Mouse (Mus musculus) G1E (cell line): ENCODE results near the gene Calu. TPM values are rescaled to one million over a fixed set of nuclear protein-coding genes. Genes with fewer than 3 reads are reported as not detected.

ENCODE experiments used
- ATAC-seq: 2 replicates; pipeline ENCODE4 v1.8.0; 2016; ENCODE audit warnings: mild to moderate bottlenecking; ENCODE audit not compliant: insufficient number of reproducible peaks, poor library complexity, low FRiP score, severe bottlenecking; ENCODE audit errors: extremely low read depth
- DNase-seq: peaks from one replicate; pipeline ENCODE4 v3.0.0; 2012; ENCODE audit warnings: low spot score
- H3K27me3 ChIP-seq: 2 replicates; pipeline ENCODE4 v1.6.1; 2012; ENCODE audit warnings: mild to moderate bottlenecking, low read length, inconsistent platforms; ENCODE audit not compliant: insufficient read depth
- H3K36me3 ChIP-seq: replicated peaks from 2 replicates; pipeline ENCODE3; 2012; ENCODE audit warnings: mild to moderate bottlenecking, inconsistent platforms
- H3K4me1 ChIP-seq: 2 replicates; pipeline ENCODE4 v1.6.1; 2012; ENCODE audit warnings: low read depth, low read length, inconsistent platforms, mixed read lengths; ENCODE audit not compliant: insufficient read depth
- H3K4me3 ChIP-seq: 2 replicates; pipeline ENCODE4 v1.5.1; 2012; ENCODE audit warnings: low read depth, mild to moderate bottlenecking, inconsistent platforms, low read length, moderate library complexity, mixed read lengths
- H3K9me3 ChIP-seq: replicated peaks from 2 replicates; pipeline ENCODE4 v1.6.1; 2012; ENCODE audit warnings: inconsistent platforms
- CTCF ChIP-seq: IDR thresholded peaks from 2 replicates; pipeline ENCODE4 v1.5.1; 2012; ENCODE audit warnings: low read depth, low read length, inconsistent platforms, mixed read lengths
- GATA1 ChIP-seq: IDR thresholded peaks from 2 replicates; pipeline ENCODE4 v1.6.1; 2012; ENCODE audit warnings: borderline replicate concordance, low read length, inconsistent platforms, mixed read lengths
- GATA2 ChIP-seq: IDR thresholded peaks from 2 replicates; pipeline ENCODE4 v1.6.1; 2012; ENCODE audit warnings: low read depth, low read length, inconsistent platforms, borderline replicate concordance
- POLR2AphosphoS5 ChIP-seq: IDR thresholded peaks from 2 replicates; pipeline ENCODE4 v1.6.1; 2012; ENCODE audit warnings: low read depth, low read length, inconsistent platforms; ENCODE audit not compliant: insufficient replicate concordance
- TAL1 ChIP-seq: conservative IDR thresholded peaks from 2 replicates; pipeline ENCODE4 v1.6.1; 2012; ENCODE audit warnings: low read depth, low read length, inconsistent platforms, mixed read lengths
- polyA plus RNA-seq: library from polyadenylated mRNA; stranded (reverse); fragments of >175 nt; gene quantifications from 2 replicates; pipeline ENCODE4 v1.2.3, GENCODE M21; 2012
- total RNA-seq, 2 experiments: library from RNA; stranded (forward) in 1 of 2; stranded (reverse) in 1 of 2; fragments of 200-1000 nt in 1 of 2; fragments of >200 nt in 1 of 2; fragmentation: Nextera tagmentation in 1 of 2; gene quantifications; 2 replicates each; pipeline ENCODE4 v1.2.3; 2014 to 2017

The Calu gene
- total RNA-seq (2014; fragmentation: Nextera tagmentation): 62.8 and 71.9 TPM in 2 replicates
- total RNA-seq (2017): 107 and 113 TPM in 2 replicates
- polyA plus RNA-seq: 15.6 and 25.4 TPM in 2 replicates

GRCm38 (mm10) chr6:29347665-29348370 is at the start of gene Calu:
Gene Calu (plus strand): TSS chr6:29348069.
- TF ChIP-seq GATA2 (no peak), CTCF (no peak), POLR2AphosphoS5 (no peak), TAL1 (no peak), GATA1 (no peak)

DNA sequence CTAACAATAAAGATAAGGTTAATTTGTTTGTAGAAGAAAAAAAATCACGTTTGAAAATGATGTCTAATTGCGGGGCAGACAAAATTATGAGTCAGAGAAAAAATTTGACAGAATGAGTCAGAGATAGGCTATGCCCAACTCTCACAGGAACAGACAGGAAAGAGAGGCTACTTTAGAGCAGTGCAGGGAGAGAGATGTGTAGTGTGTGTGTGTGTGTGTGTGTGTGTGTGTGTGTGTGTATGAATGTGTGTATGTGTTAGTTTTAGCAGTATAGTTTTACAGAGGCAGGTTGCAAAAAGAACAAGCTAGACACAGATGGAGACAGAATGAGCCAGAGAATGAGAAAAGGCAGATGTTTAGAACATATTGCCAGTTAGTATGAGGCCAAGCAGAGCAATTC is 48.8 kb upstream of the Calu start:
- TF ChIP-seq TAL1: no peak
- no peak for TF ChIP-seq GATA2
- no peak for TF ChIP-seq POLR2AphosphoS5
- TF ChIP-seq GATA1: no peak
- no peak for TF ChIP-seq CTCF
- Histone ChIP-seq H3K4me3 (no peak overlapping the region), H3K9me3 (no peaks in the 10 kb centered on the region), H3K36me3 (no peaks in the 10 kb centered on the region), H3K4me1 (no peaks in the 10 kb centered on the region), H3K27me3 (peaks cover 11% of the 10 kb centered on the region)
- DNase-seq (no peak), ATAC-seq (no peak)

More at GRCm38 (mm10) chr6:29347665-29348370, at the start of gene Calu:
- Histone ChIP-seq H3K36me3 (peaks cover 7% of the 10 kb centered on the region), H3K4me1 (peaks cover 29% of the 10 kb centered on the region), H3K4me3 (peak within 1 kb of the TSS; percentile 98), H3K9me3 (no peaks in the 10 kb centered on the region), H3K27me3 (peaks cover 6% of the 10 kb centered on the region)
- ATAC-seq (peak; percentile 92), DNase-seq (peak; percentile 96)

DNA sequence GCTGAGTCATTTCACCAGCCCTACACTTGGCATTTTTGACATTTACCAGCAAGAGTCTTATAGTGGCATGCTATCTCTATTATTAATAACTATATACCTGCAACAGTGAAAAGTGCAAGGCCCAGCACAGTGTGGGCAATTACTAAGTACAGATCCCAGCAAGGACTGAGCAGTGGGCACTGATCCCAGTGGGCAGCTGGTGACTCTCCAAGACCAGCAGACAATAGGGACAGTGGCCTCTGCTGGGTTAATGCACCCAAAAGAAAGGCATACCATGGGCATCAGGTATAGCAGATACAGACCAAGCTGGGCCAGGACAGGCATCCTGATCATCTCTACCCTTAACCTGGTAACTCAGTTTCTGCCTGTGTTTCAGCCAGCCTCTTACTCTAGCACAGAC is 44.6 kb upstream of the Calu start:
- DNase-seq: no peak
- no peak overlapping the region for H3K4me3 ChIP-seq
- H3K4me1 ChIP-seq: no peaks in the 10 kb centered on the region
- TF ChIP-seq TAL1 (no peak), GATA2 (no peak), CTCF (no peak), POLR2AphosphoS5 (no peak), GATA1 (no peak)
- H3K9me3 ChIP-seq: no peaks in the 10 kb centered on the region
- H3K27me3 ChIP-seq: peaks cover 17% of the 10 kb centered on the region
- no peaks in the 10 kb centered on the region for H3K36me3 ChIP-seq
- no peak for ATAC-seq

GRCm38 (mm10) chr6:29303726-29304125 is 44.1 kb upstream of the Calu start:
- no peak for ATAC-seq
- no peak for DNase-seq
- TF ChIP-seq CTCF: no peak
- no peak for TF ChIP-seq TAL1
- TF ChIP-seq GATA1: no peak
- no peak for TF ChIP-seq POLR2AphosphoS5
- no peak for TF ChIP-seq GATA2

GRCm38 (mm10) chr6:29305462-29305861 is 42.4 kb upstream of the Calu start:
- ATAC-seq: no peak
- DNase-seq: no peak
- TF ChIP-seq TAL1 (no peak), CTCF (no peak), POLR2AphosphoS5 (no peak)
- no peak overlapping the region for H3K4me3 ChIP-seq
- no peaks in the 10 kb centered on the region for H3K9me3 ChIP-seq
- no peaks in the 10 kb centered on the region for H3K36me3 ChIP-seq
- H3K4me1 ChIP-seq: no peaks in the 10 kb centered on the region
- peaks cover 14% of the 10 kb centered on the region for H3K27me3 ChIP-seq

More at GRCm38 (mm10) chr6:29303726-29304125, 44.1 kb upstream of the Calu start:
- H3K4me3 ChIP-seq: no peak overlapping the region
- peaks cover 17% of the 10 kb centered on the region for H3K27me3 ChIP-seq
- H3K9me3 ChIP-seq: no peaks in the 10 kb centered on the region
- no peaks in the 10 kb centered on the region for H3K36me3 ChIP-seq
- no peaks in the 10 kb centered on the region for H3K4me1 ChIP-seq

- Histone ChIP-seq H3K4me3 (no peak overlapping the region), H3K36me3 (no peaks in the 10 kb centered on the region), H3K9me3 (no peaks in the 10 kb centered on the region), H3K27me3 (peaks cover 15% of the 10 kb centered on the region), H3K4me1 (no peaks in the 10 kb centered on the region)
- no peak for DNase-seq
- no peak for TF ChIP-seq GATA1
- TF ChIP-seq TAL1: no peak
- TF ChIP-seq CTCF: no peak
- TF ChIP-seq POLR2AphosphoS5: no peak
- TF ChIP-seq GATA2: no peak
- no peak for ATAC-seq
These were observed 38.8 kb upstream of the Calu start for GRCm38 (mm10) chr6:29308846-29309605.
